Mouse (Mus musculus) left cerebral cortex, postnatal 36 days (tissue): ENCODE measurements around the gene Mdga1. TPM values are rescaled to one million over a fixed set of nuclear protein-coding genes. Genes with fewer than 3 reads are reported as not detected.
"Not testable (repeated sequence)": the region's sequence is repeated elsewhere in the genome, so short reads cannot be mapped to it uniquely, and the experiment has no call there.

Experiments
- DNase-seq, 2 experiments: peaks; one replicate each; pipeline ENCODE4 v3.0.0; 2021 to 2022; ENCODE audit warnings: low spot score in 2 of 2, mixed read lengths in 1 of 2
- intact Hi-C: fragments of 180-260 bp; cut with DNase I; formaldehyde crosslinking; loops from one replicate; pipeline ENCODE4 v1.15.1; 2025
- total RNA-seq, 2 experiments: library from RNA; stranded (reverse); gene quantifications; 2 replicates each; pipeline ENCODE4 v1.2.3; 2021

The Mdga1 gene
- total RNA-seq, 2 experiments from 2014 or later, result 21.1 to 37.0 TPM

DNA sequence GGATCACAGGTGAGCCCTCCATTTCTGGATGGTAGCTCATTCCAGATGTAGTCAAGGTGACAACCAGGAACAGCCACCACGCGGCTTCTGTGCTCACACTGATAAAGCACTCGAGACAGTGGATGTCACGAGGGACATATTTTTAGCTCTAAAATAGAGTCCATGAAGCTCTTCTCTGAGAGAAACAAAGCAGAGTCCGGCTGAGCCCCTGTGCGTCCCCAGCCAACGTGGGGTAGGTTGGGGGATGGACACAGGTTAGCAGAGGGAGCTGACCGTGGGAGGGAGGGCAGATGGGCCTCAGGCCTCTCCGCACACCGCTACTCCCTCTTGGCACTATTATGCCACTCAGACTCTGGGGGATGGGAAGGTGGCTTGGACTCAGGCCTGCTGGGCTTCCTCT is 181.3 kb downstream of the Mdga1 start:
- no peak for DNase-seq
- intact Hi-C loops, result no loop called here

DNA sequence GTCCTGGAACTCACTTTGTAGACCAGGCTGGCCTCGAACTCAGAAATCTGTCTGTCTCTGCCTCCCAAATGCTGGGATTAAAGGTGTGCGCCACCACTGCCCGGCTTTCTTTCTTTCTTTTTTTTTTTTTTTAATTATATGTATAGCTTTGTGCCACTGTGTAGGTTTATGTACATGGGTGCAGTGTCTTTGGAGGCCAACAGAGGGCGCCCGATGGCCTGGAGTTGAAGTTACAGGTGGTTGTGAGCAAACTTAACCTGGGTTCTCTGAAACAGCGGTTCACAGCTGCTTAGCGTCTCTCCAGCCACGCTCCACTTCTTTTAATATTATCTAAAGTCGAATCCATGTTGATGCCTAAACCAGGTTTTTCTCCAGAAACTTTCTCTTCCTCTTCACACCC is 185.1 kb downstream of the Mdga1 start:
- no peak for DNase-seq

DNA sequence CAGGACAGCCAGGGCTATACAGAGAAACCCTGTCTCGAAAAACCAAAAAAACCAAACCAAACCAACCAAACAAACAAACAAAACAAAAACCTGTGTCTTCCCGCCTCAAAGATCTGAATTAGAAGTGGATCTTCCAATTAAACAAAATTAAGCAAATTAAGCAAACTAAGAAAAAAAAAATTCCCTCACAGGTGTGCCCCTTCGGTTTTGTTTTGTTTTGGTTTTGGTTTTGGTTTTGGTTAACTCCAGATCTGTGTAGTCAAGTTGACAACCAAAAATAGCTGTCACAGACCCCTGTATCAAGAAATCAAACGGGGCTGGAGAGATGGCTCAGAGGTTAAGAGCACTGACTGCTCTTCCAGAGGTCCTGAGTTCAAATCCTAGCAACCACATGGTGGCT is 188.4 kb downstream of the Mdga1 start:
- intact Hi-C loops, DNase-seq: not testable (repeated sequence)

More for the DNA sequence above, 185.1 kb downstream of the Mdga1 start:
- intact Hi-C loops, result no loop called here

DNA sequence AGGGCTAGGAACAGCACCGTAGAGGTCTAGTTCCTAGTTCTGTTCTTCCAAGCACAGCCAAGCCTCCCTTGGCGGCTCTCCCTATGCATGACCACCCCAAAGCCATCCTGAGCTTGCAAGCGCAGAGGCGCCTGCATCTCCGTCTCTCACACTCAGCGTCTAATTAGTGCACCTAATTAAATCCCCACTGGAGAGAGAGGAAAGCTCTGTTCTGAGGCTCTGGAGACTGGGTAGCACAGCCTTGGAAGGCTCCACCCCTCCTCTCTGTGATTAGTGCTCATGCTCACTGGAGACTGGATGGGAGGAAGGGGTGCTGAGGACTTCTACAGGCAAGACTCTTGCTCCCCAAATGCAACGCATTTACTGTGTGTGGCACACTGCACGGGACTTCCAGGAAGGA is 191.9 kb downstream of the Mdga1 start:
- intact Hi-C loops, result no loop called here
- DNase-seq, result no peak

Other genes starting within 250 kb of the Mdga1 start
- gene Zfand3, start 34.6 kb upstream of the Mdga1 start, total RNA-seq, result 100 to 1,000 TPM; 107 to 120 TPM